Mouse (Mus musculus) forebrain, embryonic 13.5 days (tissue): ENCODE measurements around the gene Sptbn1. TPM values are rescaled to one million over a fixed set of nuclear protein-coding genes. Genes with fewer than 3 reads are reported as not detected.

Experiments used
- ATAC-seq: fragments of 200-750 bp; cut with Nextera tagmentation; 2 replicates; pipeline ENCODE4 v1.8.0; 2017
- H3K27ac ChIP-seq: fragments of 300-500 bp; sonication (generic); 2 replicates; pipeline ENCODE4 v1.5.1; 2015; ENCODE audit warnings: inconsistent platforms, mild to moderate bottlenecking, moderate library complexity
- H3K27me3 ChIP-seq: fragments of 300-500 bp; sonication (generic); 2 replicates; pipeline ENCODE4 v1.6.1; 2015; ENCODE audit warnings: mild to moderate bottlenecking, inconsistent platforms
- H3K36me3 ChIP-seq: fragments of 300-500 bp; sonication (generic); 2 replicates; pipeline ENCODE4 v1.6.1; 2015; ENCODE audit warnings: mild to moderate bottlenecking, inconsistent platforms; ENCODE audit not compliant: poor library complexity, severe bottlenecking
- H3K4me1 ChIP-seq: fragments of 300-500 bp; sonication (generic); 2 replicates; pipeline ENCODE4 v1.6.1; 2015; ENCODE audit warnings: inconsistent platforms
- H3K4me2 ChIP-seq: fragments of 300-500 bp; sonication (generic); 2 replicates; pipeline ENCODE4 v1.6.1; 2015; ENCODE audit warnings: inconsistent platforms, mild to moderate bottlenecking, moderate library complexity
- H3K4me3 ChIP-seq: fragments of 300-500 bp; sonication (generic); 2 replicates; pipeline ENCODE4 v1.5.1; 2015; ENCODE audit warnings: mild to moderate bottlenecking, inconsistent platforms
- H3K9ac ChIP-seq: fragments of 300-500 bp; sonication (generic); 2 replicates; pipeline ENCODE4 v1.6.1; 2015; ENCODE audit warnings: mild to moderate bottlenecking, inconsistent platforms
- H3K9me3 ChIP-seq: fragments of 300-500 bp; sonication (generic); replicated peaks from 2 replicates; pipeline ENCODE4 v1.6.1; 2016; ENCODE audit warnings: inconsistent platforms
- WGBS: fragments of 180-500 bp; shearing (Covaris S2); methylation state at CpG from one replicate; pipeline ENCODE4 v1.1.7; 2015; 5-methylcytosine and 5-hydroxymethylcytosine counted together
- polyA plus RNA-seq: library from polyadenylated mRNA; unstranded; fragments of >200 nt; fragmentation: Nextera tagmentation; extraction: Ambion mirVana; gene quantifications from 2 replicates; pipeline ENCODE4 v1.2.1, GENCODE M21; 2015

Sptbn1 gene
- polyA plus RNA-seq, 1 experiment from 2014 or later, result 85.6 TPM

DNA sequence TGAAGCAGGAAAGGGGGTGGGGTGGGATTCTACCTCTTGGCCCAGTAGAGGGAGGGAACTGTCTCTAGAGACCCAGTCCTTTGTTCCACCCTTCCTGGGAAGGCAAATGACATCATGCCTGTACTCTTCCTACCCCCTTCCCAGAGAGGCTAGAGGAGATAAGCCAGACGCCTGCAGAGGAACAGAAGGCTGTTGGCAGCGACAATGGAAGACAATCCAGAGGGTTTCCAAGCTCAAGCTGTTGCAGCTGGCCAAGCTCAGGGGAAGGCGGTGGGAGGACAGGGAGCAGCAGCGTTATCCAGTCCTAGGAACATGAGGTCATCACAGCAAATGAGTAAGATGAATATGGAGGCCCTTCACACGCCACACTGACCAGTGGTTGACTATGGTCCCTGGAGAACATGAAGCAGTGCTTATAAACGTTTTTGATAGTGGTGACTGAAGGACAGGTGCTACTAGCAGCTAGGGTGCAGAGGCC, 106.8 kb downstream of the Sptbn1 start:
- Histone ChIP-seq H3K4me1 (peaks cover 7% of the 10 kb centered on the region; the same call in 1 of the 2 replicates), H3K4me2 (no peak overlapping the region), H3K4me3 (no peak overlapping the region), H3K9me3 (no peaks in the 10 kb centered on the region), H3K9ac (no peak overlapping the region), H3K27me3 (no peaks in the 10 kb centered on the region), H3K27ac (no peak overlapping the region), H3K36me3 (peaks cover 9% of the 10 kb centered on the region; the same call in 1 of the 2 replicates)
- 33% methylated on average over 6 of the region's 6 CpGs for WGBS
- ATAC-seq, result peak; percentile 65

DNA sequence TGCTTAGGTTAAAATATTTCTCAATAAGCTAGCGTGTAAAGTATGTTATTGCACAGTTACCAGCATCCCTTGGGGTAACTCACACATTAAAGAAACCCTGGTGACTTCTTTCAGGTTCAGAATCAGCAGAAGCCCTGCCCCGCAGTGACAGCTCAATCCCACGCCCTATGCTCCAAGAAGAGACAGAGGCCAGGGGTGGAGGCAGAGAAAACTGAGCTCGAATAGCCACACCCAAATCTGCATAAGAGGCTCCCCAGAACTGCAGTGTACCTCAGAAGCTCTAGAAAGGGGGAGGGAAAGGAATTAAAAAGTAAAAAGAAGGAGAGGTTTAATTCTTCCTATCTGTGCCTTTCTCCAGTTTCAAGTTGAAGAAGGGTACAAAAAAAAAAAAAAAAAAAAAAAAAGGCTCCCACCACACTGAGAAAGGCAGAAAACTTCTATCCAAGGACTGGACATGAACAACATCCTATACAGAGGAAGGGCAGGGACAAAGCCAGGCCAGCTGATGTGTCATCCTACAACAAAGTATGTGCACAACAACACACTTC, 107.3 kb downstream of the Sptbn1 start:
- Histone ChIP-seq H3K4me3 (no peak overlapping the region), H3K27me3 (no peaks in the 10 kb centered on the region), H3K27ac (no peak overlapping the region), H3K4me2 (no peak overlapping the region), H3K9ac (no peak overlapping the region), H3K36me3 (peaks cover 9% of the 10 kb centered on the region; the same call in 1 of the 2 replicates), H3K4me1 (peaks cover 7% of the 10 kb centered on the region; the same call in 1 of the 2 replicates), H3K9me3 (no peaks in the 10 kb centered on the region)
- 71% methylated on average over 4 of the region's 4 CpGs for WGBS
- peak; percentile 55; the same call in 1 of the 2 replicates for ATAC-seq

DNA sequence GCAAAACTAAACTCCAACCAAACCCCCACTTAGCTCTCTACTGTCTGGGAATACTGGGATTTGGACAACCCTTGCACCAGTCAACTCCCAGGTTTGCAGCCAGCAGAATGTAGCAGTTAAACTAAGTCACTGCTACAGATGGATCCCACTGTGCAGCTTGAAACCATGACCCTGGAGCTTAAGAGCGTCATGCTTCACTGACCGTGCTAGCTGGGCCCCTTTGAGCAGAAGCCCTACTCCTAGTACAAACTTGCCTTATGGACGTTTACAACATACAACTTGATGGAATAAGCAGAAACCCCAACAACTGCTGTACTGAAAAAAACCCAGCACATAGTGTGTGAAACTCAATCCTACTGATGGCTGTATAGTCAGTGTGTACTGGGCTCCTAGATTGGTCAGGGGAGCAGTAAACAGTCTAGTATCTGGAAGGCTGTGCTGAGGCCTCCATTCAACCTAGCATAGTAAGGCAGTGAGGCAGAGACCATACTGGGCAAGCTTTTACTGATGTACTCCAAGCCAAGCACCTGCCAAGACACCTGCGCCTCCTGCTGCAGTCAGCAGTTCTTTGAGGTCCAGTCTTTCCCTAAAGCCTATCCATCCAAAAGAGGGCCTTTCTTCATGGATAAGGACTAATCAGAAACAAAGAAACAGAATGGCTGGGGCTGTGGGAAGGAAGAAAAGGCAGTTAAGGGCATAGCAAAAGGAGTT, 108.3 kb downstream of the Sptbn1 start:
- Histone ChIP-seq H3K4me3 (no peak overlapping the region), H3K27ac (no peak overlapping the region), H3K4me2 (no peak overlapping the region), H3K4me1 (peaks cover 7% of the 10 kb centered on the region; the same call in 1 of the 2 replicates), H3K9me3 (no peaks in the 10 kb centered on the region), H3K36me3 (peaks cover 9% of the 10 kb centered on the region; the same call in 1 of the 2 replicates), H3K27me3 (no peaks in the 10 kb centered on the region), H3K9ac (no peak overlapping the region)
- WGBS, result 78% methylated on average over 4 of the region's 4 CpGs
- no peak for ATAC-seq

DNA sequence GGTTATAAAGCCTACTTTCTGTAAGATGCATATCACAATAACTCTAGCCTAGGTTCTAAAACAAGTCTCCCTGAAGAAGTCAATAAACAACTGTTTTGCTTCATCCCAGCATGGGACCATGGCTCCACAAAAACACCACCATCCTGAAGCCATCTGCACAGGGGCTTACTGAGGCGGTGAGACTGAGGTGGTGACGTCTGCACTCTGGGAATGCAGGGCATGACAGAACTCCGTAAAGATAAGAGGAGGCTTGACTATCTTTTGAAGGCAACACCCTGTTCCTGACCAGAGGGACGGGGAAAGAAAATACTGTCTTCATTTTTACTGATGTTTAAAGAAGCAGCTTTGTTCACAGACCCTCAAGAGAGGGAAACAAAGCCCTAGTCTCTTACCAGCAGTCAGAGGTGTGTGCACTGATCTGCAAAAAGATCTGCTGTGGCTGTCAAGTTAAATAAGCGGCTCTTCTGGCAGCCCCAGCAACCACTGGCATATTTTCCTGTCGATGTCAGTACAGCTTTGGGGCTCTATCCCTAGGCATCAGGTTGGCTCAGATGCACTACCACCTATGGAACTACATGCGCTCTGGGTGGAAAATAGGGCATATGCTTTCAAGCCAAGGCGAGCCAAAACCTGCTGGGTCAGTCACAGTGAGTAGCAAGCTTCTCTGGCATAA, 109.8 kb downstream of the Sptbn1 start:
- H3K4me3 ChIP-seq, result no peak overlapping the region
- H3K9ac ChIP-seq, result no peak overlapping the region
- H3K9me3 ChIP-seq, result no peaks in the 10 kb centered on the region
- peaks cover 19% of the 10 kb centered on the region; the same call in 1 of the 2 replicates for H3K36me3 ChIP-seq
- no peak overlapping the region for H3K4me2 ChIP-seq
- H3K27me3 ChIP-seq, result no peaks in the 10 kb centered on the region
- ATAC-seq, result no peak
- H3K4me1 ChIP-seq, result peaks cover 7% of the 10 kb centered on the region; the same call in 1 of the 2 replicates
- no peak overlapping the region for H3K27ac ChIP-seq
- 71% methylated on average over 8 of the region's 8 CpGs for WGBS

GRCm38 (mm10) chr11:30155887-30156286, 112.1 kb downstream of the Sptbn1 start:
- H3K36me3 ChIP-seq, result peaks cover 28% of the 10 kb centered on the region
- no peak overlapping the region for H3K27ac ChIP-seq
- 89% methylated on average over 2 of the region's 2 CpGs for WGBS
- H3K4me3 ChIP-seq, result no peak overlapping the region
- no peaks in the 10 kb centered on the region for H3K9me3 ChIP-seq
- no peak overlapping the region for H3K4me2 ChIP-seq
- no peak for ATAC-seq
- H3K4me1 ChIP-seq, result no peaks in the 10 kb centered on the region
- no peak overlapping the region for H3K9ac ChIP-seq
- no peaks in the 10 kb centered on the region for H3K27me3 ChIP-seq

DNA sequence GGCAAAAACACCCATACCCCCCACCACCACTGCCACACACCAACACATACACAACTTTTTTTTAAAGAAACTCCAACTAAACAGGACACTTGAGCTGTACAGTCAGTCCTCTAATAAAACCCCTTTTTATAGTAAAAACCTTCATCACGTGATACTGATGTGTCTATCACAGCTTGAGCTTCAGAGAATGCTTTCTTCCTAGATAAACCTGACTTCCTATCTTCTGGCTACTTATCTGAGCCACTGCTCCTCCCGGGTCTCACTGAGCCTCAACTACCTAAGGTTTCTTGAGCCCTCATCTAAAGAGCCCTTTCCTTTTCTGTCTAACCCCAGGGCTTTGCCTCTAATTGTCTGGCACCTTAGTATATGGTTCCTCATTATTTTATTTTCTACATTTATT, 113.0 kb downstream of the Sptbn1 start:
- Histone ChIP-seq H3K9ac (no peak overlapping the region), H3K27ac (no peak overlapping the region), H3K27me3 (no peaks in the 10 kb centered on the region), H3K4me1 (no peaks in the 10 kb centered on the region), H3K9me3 (no peaks in the 10 kb centered on the region), H3K36me3 (peaks cover 32% of the 10 kb centered on the region), H3K4me3 (no peak overlapping the region), H3K4me2 (no peak overlapping the region)
- WGBS, result 91% methylated on average over 2 of the region's 2 CpGs
- ATAC-seq, result no peak

DNA sequence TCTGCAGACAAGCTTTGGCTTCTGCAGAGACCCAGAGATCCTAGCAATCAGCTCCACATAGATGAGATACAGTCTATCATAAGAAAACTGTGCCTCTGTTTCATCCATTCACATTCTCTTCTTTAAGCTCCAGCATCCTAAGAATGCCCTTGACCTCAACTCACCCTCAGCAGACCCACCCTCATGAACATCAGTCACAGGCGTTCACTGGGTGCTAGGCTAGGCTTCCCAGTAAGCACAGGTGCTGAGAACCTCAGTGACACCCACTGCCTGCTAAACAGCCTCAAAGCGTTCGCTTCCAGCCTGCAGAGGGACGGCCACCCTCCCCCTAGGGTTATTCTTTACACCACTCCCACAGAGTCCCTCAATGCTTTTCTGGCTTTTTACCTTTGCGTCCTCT, 119.1 kb downstream of the Sptbn1 start:
- WGBS, result 85% methylated on average over 5 of the region's 5 CpGs
- Histone ChIP-seq H3K4me3 (no peak overlapping the region), H3K4me2 (no peak overlapping the region), H3K27me3 (no peaks in the 10 kb centered on the region), H3K27ac (no peak overlapping the region), H3K9me3 (no peaks in the 10 kb centered on the region), H3K4me1 (no peaks in the 10 kb centered on the region), H3K36me3 (peaks cover 57% of the 10 kb centered on the region), H3K9ac (no peak overlapping the region)
- ATAC-seq, result no peak

DNA sequence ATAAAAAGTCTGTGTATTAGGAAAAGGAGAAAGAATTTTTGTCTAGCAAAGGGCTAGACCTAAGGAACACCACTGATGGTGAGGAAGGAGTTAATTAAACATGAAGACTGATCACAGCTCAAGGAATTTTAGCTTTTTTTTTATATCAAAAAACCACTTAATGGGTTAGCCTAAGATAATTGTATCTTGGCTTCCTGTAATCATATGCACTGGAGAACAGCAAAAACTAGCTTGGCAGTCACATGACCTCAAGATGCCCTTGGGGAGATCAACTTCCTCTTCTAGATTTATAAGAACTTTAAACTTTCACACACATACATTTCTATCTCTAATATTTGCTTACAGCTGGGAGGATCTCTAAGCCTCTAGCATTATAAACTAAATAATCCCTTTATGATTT, 119.6 kb downstream of the Sptbn1 start:
- no peaks in the 10 kb centered on the region for H3K4me1 ChIP-seq
- H3K4me2 ChIP-seq, result no peak overlapping the region
- H3K9ac ChIP-seq, result no peak overlapping the region
- H3K36me3 ChIP-seq, result peaks cover 56% of the 10 kb centered on the region
- no peak for ATAC-seq
- H3K9me3 ChIP-seq, result no peaks in the 10 kb centered on the region
- H3K4me3 ChIP-seq, result no peak overlapping the region
- H3K27ac ChIP-seq, result no peak overlapping the region
- no peaks in the 10 kb centered on the region for H3K27me3 ChIP-seq

- 79% methylated on average over 1 of the region's 1 CpGs for WGBS
These were observed 120.1 kb downstream of the Sptbn1 start for GRCm38 (mm10) chr11:30147882-30148281.

GRCm38 (mm10) chr11:30143090-30143489, 124.9 kb downstream of the Sptbn1 start:
- Histone ChIP-seq H3K27me3 (no peaks in the 10 kb centered on the region), H3K4me1 (no peaks in the 10 kb centered on the region), H3K27ac (no peak overlapping the region), H3K4me3 (no peak overlapping the region), H3K36me3 (peaks cover 86% of the 10 kb centered on the region), H3K9me3 (no peaks in the 10 kb centered on the region), H3K4me2 (no peak overlapping the region), H3K9ac (no peak overlapping the region)
- WGBS, result 93% methylated on average over 6 of the region's 6 CpGs
- no peak for ATAC-seq

More at GRCm38 (mm10) chr11:30147882-30148281, 120.1 kb downstream of the Sptbn1 start:
- ATAC-seq, result no peak
- H3K9ac ChIP-seq, result no peak overlapping the region
- H3K27ac ChIP-seq, result no peak overlapping the region
- H3K27me3 ChIP-seq, result no peaks in the 10 kb centered on the region
- no peak overlapping the region for H3K4me2 ChIP-seq
- peaks cover 60% of the 10 kb centered on the region for H3K36me3 ChIP-seq
- H3K9me3 ChIP-seq, result no peaks in the 10 kb centered on the region
- no peak overlapping the region for H3K4me3 ChIP-seq
- H3K4me1 ChIP-seq, result no peaks in the 10 kb centered on the region

DNA sequence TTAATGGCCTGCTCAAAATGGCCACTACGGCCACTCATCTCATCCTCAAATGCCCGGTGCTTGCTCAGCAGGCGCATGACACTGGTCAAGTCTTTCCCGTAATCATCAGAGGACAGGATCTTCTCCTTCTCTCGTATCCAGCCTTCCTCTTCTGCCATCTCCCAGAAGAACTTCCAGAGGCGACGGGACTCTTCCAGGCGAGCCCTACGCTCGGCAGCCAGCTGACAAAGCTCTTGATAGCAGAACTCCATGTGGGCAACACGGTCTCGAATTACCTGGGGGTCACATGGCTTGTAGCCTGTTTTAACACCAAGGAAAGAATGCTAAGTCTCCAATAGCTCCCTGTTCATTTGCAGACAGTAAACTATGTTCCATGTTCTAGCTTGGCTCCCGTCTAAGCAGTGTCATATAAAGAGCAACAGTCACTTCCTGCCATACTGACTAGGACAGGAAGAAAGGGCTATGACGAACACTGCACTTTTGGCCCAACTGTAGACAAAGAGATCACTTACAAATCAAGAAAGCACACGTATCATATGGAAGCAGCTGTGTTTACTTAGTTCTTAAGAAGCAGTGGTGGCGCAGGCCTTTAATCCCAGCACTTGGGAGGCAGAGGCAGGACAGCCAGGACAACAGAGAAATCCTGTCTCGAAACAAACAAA, 128.7 kb downstream of the Sptbn1 start:
- ATAC-seq, result no peak
- Histone ChIP-seq H3K4me1 (no peaks in the 10 kb centered on the region), H3K4me3 (no peak overlapping the region), H3K9me3 (no peaks in the 10 kb centered on the region), H3K9ac (no peak overlapping the region), H3K27ac (no peak overlapping the region), H3K36me3 (peaks cover 92% of the 10 kb centered on the region), H3K27me3 (no peaks in the 10 kb centered on the region), H3K4me2 (no peak overlapping the region)
- WGBS, result 91% methylated on average over 17 of the region's 17 CpGs

DNA sequence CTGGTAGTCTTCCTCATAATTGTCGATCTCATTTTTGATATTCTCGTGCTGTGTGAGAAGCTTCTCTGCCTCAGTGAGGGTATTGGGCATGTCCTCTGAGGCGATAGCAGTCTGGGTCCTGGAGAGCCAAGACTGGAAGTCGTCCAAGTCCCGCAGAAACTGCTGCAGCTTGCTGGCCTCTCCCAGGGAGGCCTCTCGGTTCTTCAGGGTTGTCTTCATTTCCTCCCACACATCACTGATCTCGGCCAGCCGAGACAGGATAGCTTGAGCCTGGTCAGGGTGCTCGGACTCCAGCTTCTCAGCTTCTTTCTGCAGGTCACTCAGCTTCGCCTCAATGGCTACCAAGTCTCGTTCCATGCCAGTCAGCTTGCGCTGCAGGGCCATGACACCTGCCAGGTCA, 130.9 kb downstream of the Sptbn1 start:
- no peaks in the 10 kb centered on the region for H3K4me1 ChIP-seq
- peaks cover 88% of the 10 kb centered on the region for H3K36me3 ChIP-seq
- H3K27ac ChIP-seq, result no peak overlapping the region
- 93% methylated on average over 12 of the region's 12 CpGs for WGBS
- no peak overlapping the region for H3K9ac ChIP-seq
- no peak overlapping the region for H3K4me3 ChIP-seq
- no peaks in the 10 kb centered on the region for H3K9me3 ChIP-seq
- no peaks in the 10 kb centered on the region for H3K27me3 ChIP-seq
- ATAC-seq, result no peak
- no peak overlapping the region for H3K4me2 ChIP-seq
